Mouse (Mus musculus) left cerebral cortex, adult 18-20 months (tissue): ENCODE data around the gene Slc30a4. TPM values are rescaled to one million over a fixed set of nuclear protein-coding genes. Genes with fewer than 3 reads are reported as not detected.

Source experiments
- DNase-seq, 2 experiments: peaks; one replicate each; pipeline ENCODE4 v3.0.0; 2021 to 2022; ENCODE audit warnings: low spot score in 2 of 2, mixed read lengths in 1 of 2
- long read RNA-seq, 2 experiments: library from polyadenylated mRNA; stranded (forward); transcript quantifications; one replicate each; pipeline ENCODE4 v2.0.0; 2021
- total RNA-seq, 2 experiments: library from RNA; stranded (reverse); gene quantifications; 2 replicates each; pipeline ENCODE4 v1.2.3; 2021

Slc30a4 gene
- 10 to 100 TPM; 49.1 to 50.6 TPM for total RNA-seq
- long read RNA-seq, experiment 1, full-length matches to known transcripts, result 35 of 48 reads
- long read RNA-seq, experiment 1, partial matches to known transcripts, result 3 of 48 reads
- long read RNA-seq, experiment 1, other reads (novel, unspliced or antisense), result 10 of 48 reads
- long read RNA-seq, experiment 2, full-length matches to known transcripts, result 18 of 27 reads
- long read RNA-seq, experiment 2, partial matches to known transcripts, result 1 of 27 reads
- long read RNA-seq, experiment 2, other reads (novel, unspliced or antisense), result 8 of 27 reads

DNA sequence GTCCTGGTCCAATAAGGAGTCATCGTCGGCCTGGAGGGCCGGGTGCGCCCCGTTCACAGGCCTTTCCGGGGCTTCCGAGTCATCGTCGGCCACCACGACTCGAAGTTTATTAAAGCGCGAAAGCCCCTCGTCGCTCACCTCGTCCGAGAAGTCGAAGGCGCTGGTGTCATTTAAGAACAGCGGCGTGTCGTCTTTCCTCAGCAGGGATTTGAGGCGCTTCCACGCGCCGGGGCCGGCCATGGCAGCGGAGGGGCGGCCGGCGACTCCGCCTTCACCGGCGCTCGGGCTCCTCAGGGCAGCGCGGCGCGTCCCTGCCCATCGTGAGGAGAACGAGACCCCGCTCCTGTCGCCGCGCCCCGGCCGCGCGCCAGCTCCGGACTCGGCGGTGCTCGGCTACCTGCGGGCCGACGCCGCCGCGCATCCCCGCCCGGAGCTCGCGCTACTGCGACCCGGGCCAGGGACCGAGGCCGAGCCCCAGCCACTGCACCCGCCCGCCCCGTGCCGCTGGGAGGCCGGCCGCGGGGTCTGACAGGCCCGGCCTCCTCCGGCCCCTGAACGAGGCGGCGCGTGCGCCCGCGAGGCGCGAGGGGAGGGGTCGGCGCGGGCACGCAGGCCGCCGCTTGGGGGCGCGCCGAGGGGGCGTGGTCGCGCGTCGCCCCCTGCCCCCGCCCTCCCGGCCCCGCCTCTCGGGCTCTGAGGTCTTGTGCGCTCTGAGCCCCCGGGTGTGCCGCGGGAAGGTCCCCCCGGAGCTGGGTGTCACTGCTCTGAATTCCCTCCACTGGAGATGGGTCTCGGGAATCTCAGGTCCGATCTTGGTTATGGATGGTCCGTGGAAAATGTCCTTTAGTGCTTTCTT, at the start of gene Slc30a4:
TSS of gene Slc30a4 (minus strand) at position 483 of the 856 bp plus-strand sequence.
- DNase-seq, result peak; percentile 58 to 78

DNA sequence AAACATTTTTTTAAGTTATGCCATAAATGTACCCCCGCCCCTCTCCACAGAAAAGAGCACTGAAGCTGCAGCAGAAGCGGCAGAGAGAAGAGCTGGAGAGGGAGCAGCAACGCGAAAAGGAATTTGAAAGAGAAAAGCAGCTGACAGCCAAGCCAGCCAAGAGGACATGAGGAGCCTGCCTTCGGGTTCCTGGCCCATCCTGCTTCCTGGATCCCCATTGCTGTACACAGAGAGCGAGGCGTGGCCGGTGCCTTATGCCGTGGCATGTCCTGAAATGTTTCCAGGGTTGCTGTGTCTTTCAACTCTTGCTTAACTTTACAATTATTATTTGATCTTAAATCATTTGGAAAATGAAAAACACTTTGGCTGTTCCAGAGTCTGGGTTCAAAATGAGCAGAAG, 44.0 kb upstream of the Slc30a4 start:
- no peak for DNase-seq

DNA sequence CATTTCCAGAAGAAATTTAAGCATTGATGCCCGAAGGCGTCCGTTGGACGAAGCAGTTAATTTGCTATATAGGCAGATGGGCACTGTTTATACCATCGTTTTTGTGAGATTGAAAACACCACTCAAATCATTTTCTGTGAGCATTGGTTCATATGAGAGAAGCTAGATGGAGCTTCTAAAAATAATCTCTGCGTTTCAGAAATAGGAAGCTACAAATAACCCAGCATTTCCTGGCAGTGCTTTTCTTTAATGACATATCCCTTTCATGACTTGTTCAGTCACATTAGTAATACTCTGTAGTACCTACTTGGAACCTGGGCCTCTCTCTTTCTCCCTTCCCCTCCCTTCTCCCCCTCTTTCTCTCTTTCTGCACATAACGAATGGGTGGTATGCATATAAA, 36.6 kb upstream of the Slc30a4 start:
- DNase-seq, result no peak

DNA sequence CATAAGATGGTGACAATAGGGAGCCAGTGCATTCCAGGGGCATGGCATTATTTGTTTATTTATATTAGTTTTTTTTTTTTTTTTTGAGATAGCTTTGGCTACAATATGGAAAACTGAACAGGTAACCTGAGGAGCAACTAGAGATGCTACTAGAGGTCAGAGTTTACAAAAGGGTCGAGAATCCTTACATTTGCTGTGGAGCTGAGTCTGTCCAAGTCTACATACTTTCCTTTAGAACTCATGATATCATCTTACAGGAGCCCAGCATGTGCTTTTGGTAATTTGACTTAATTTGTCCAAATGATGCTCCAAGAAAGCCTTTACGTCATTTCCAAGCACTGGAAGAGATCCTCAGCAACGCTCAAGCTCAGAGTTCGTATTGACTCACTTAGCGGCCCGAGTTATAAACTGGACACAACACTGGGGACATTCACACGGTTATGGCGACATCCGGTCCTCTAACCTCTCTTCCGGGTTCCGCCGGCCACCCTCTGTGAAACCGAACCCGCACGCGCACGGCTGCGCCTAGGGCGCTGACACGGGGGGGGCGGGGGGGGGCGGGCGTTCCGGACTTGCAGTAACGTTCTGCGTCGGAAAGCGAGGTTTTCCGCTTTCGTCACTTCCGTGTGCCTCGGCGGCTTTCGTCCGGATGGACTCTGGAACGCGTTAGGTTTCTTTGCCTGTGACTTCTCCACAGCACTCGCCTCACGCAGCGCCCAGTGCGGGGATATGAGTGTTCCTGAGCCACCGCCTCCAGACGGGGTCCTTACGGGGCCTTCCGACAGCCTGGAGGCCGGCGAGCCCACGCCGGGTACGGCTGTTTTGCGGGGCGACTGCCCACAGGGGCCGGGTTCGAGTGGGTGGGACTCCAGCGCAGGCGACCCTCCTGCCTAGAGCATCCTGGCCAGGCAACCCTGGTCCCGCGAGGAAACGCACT, 35.7 kb upstream of the Slc30a4 start, which contains the start of gene Bloc1s6:
TSS of gene Bloc1s6 (plus strand) at position 610 of the 937 bp plus-strand sequence.
- peak; percentile 90 to 94 for DNase-seq

DNA sequence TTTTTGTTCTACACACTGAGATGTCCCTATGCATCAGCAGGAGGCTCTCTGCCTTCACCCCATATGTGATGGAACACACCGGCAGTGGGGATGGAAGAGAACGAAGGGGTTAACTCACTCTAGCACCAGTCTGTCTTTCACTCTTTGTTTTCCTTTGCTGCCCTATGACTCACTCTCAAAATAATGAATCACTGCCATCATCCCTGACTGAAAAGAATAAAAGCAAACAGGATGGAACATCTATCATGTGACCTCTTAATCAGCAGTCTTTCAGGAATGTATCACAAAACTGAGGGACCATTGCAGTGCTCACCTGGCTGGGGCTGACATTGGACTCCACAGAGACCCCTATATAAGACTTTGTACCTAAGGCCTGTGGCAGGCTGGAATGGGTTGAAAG, 29.0 kb upstream of the Slc30a4 start:
- DNase-seq, result no peak

DNA sequence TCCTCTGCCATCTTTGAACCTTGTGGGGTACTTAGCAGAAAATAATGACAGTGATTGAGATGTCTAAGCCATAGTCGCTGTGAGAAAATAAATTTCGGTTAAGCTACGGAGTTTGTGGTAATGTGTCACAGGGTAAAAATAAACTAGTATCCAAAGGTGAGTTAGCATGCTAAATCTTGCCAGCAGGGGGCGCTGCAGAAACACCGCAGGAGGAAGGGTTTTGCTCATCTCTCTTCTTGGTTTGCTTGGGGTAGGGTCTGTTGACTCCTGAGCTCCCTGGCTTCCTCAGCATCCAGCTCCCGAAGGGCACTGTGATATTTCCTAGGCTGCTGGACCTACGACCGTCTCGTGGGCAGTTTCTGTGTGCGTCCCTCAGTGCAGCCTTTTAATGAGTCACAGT, 23.1 kb upstream of the Slc30a4 start:
- no peak for DNase-seq

DNA sequence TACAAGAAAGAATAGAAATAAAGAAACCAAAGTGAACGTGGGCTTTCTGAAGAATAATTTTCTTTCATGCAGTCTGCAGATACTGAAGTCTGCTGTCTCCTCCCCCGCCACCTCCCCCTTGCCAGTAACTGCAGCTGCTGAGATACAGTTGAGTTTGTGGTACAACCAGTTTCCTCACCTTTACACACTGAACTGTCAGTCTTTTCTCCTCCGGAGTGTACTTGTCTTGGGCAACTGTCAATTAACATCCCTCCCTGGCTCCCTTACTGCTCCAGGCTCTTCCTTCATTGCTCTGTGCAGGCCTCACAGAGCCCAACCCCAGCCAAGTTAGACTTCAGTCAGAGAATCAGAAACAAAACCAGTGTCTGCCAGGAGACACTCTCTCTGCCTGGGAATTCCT, 18.1 kb upstream of the Slc30a4 start:
- DNase-seq, result no peak

DNA sequence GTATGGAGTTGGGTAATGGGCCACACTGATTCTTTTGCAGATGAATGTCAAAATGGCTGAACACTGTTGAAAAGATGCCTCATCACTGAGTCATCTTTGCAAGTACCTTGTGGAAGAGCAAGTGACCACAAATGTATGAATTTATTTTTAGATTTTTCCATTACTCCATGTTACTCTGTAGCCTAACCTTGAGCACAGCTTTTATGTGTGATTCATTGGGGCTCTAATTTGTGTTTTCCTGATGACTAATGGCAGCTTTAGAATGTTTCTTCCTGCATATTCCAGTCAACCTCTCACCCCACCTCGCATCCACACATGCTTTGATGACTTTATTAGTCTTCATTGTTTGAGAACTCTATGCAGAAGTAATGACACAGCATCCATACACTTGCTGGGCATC, 16.8 kb upstream of the Slc30a4 start:
- no peak for DNase-seq

DNA sequence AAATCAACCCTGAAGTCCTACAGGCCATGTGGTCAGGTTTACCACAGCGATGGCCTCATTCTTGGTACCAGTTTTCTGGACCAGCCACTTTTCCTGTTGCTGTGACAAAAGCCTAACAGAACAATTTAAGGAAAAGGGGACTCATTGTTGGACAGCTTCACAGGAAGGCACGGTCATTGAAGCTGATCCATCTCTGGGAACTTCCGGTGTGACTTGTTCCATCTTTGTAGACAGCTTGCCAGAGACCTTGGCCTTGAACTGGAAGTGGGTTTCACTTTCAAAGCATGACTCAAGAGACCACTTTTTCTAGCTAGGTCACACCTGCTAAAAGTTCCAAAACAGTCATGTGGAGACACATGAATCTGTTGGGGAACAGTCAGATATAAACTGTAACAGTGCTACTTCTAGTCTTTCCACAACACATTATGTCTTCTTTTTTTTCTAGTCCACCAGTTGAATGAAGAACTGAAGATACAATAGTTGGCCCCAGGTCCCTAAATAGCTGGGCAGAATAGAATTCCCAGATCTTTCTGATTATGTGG, 13.9 kb upstream of the Slc30a4 start:
- DNase-seq, result no peak

DNA sequence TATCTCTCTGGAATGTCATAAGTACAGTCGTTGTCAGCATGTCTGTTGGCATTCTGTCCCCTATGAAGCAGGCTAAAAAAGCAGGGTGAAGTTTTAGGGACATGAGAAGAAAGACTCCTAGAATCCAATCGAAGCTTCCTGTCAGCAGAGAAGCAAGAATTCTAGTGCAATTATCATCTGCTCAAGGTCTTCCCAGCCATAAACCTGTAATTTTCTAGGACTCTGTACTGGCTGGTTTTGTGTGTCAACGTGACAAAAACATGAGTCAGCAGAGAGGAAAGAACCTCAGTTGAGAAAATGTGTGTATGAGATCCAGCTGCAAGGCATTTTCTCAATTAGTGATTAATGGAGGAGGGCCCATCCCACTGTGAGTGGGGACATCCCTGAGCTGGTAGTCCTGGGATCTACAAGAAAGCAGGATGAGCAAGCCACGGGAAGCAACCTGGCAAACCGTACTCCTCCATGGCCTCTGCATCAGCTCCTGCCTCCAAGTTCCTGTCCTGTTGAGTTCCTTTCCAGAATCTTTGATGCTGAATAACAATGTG, 12.8 kb upstream of the Slc30a4 start:
- no peak for DNase-seq

DNA sequence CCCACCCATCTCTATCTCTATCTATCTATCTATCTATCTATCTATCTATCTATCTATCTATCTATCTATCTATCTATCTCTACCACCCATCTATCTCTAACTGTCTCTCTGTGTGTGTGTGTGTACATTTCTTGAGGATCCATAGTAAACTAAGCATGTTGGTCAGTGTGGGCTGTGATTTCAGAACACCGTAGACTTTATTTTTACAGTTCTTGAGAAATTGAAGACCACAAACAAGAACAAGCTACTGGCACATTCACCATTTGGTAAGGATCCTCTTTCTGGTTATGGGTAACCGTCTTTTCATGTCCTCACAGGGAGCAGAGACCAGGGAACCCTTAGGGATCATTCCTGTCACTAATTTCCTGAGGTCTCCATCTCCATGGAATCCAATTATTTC, 10.4 kb upstream of the Slc30a4 start:
- no peak for DNase-seq

DNA sequence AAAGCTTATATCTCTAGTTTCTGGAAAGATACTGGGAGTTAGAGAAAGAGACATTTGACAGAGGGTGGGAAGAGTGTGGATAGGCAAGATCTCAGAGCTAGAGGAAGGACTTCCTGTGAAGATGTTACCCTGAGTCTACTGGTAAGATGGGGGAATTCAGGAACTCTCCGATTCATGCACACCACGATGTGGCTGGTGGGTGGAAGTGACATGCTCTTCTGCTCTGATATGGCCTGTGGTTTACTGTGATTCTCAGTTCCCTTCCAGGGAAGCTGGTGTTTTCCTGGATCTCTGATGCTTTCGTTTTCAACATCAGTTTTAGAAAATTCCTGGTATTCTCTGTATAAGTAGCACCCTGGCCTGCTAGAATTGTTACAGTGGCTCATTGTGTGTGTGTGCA, 9.4 kb upstream of the Slc30a4 start:
- DNase-seq, result no peak

DNA sequence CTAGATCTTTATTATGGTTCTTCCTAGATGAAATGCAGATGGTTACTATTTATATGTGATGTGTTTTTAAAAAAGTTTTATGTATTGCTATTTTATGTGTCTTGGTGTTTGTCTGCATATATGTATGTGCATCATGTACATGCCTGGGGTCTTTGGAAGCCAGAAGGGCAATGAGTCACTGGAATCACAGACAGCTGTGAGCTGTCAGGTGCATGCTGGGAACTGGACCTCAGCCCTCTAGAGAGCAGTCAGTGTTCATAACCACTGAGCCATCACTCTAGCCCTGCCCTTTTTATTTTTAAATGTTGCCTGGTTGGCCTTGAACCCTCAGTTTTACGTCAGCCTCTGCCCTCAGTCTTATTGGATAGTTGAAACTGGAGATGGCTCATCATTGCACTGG, 6.7 kb upstream of the Slc30a4 start:
- DNase-seq, result no peak

DNA sequence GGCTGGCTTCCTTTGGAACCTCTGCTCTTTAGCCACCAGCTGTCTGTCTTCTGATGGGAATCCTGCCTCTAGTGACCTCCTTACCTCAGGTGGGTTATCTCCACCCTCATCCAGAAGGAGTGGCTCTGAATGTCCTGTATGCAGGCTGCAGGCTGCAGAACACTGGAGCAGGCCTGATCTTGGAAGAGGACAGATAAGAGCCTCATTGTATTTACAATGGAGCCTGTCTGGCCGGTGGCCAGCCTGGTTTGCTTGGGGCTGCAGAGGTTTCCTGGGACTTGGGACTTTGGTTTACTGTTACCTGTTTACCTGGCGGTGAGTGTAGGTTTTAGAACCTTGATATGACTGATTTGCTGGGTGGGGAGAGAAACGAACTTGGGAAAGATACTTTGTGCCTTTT, 5.6 kb upstream of the Slc30a4 start:
- no peak for DNase-seq

DNA sequence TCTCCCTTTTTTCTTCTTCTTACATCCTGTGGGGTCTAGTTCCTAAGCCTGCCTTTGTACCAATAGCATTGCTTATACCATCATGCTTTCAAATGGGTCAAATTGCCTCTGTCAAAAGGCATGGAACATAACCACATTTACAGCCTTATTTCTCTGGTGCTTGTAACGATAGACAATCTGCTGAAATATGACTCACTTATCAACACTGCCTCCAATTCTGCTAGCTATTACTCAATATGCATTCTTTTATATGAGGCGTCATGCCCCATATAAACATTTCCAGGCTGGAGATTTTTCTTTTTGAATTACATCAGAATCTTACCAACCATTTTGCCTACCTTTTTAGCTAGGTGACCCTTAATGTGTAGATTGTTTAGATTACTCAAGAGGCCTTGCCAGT, 2.1 kb upstream of the Slc30a4 start:
- no peak for DNase-seq

DNA sequence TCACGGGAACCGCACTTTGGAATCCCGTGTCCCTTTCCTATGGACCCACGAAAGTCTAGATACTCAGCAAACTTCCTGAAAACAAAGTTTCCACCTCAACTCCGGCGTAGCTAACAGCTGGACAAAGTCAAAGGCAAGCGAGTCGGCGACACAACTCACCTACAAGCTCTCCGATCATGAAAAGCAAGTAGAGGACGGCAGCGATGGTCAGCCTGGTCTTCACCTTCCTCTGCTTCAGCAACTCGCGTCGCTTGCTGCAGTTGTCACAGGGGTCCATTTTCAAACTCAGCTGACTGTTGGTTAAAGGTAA, 637 bp downstream of the Slc30a4 start:
- DNase-seq, result no peak

DNA sequence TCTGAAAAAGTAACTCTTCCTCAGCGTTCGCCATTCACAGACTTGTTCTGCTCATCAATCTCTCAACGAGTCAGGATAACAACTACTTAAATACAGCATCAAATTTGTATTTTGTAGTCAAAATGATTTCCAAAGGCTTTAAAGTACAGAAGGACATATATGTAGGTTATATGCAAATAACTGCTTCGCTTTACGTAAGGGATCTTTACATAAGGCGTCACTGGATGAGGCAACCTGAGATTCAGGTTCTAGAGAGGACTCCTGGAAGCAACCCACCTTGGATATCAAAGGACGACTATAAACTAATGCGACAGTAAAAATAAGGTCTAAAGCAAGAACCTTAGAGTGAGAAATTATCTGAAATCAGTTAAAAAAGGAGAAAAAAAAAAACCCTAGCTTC, 1.5 kb downstream of the Slc30a4 start:
- DNase-seq, result no peak

DNA sequence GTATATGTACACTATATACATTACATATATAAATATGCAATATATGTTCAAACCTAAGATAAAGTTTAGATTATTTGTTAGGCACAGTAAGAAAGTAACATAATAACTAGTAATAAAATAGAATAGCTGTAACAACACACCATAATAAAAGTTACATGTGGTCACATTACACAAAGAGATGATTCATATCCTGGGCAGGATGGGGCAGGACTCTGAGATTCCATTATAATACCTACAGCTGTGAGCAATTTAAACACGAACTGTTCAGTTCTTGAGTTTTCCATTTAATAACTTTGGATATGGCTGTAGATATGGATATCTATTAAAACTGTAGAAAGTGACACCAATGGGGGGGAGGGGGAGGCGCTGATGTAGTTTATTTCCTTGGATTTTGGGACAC, 4.9 kb downstream of the Slc30a4 start:
- no peak for DNase-seq

DNA sequence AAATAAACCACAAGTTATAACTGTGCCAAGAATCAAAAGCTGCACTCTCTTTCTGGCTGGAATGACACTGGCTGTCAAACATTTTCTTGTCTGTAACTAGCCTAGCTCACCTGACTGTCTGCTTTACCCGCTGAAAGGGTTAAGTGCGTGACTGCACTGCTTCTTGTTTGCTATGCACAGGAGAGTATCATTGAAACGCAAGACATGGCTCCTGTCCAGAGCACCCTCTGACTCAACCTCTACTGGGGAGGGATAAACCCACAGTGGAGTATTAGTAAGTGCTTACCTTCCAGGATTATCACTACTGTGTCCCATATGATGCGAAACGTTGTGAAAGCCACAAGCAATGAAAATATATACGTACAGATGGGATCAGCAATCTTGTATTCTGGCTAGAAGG, 15.8 kb downstream of the Slc30a4 start:
- no peak for DNase-seq

DNA sequence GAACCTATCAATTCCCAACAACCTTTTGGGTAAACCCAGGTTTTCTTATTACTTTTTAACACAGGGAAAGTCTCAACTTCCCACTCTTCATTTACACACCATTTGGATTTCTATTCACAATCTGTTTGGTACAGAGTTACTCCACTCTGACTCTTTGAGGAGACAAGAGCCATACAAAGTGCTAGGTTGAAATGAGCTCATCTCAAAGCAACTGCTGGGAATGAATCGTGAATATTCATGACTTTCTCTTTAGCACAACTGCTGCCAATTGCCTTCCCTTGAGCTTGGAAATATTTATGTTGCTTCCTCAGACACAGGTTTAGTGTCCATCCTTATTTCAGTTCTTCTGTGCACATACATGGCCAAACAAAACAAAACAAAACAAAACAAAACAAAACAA, 18.8 kb downstream of the Slc30a4 start:
- DNase-seq, result no peak

DNA sequence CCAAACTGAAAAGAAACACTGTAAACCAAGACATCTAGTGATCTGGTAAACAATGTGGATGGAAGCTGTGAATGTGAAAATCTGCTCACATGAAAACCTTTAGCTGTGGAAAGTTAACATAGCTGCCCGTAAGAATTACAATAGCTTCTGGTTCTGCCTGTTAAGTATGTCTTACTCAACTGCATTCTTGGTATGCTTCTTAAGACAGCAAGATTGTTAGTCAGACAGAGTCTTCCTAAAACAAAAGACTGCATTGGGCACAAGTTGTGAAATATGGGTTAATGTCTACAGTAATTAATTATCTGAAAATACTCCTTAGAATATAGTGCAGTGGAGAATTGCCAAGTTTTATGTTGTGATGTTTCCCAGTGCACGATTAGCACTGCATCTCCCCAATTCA, 19.9 kb downstream of the Slc30a4 start:
- DNase-seq, result no peak
